Mouse (Mus musculus): Measurements from ENCODE around the gene Tmem60. TPM values are rescaled to one million over a fixed set of nuclear protein-coding genes. Genes with fewer than 3 reads are reported as not detected.

Tmem60 gene
- polyA plus RNA-seq, 1 experiment: 14.6 TPM

- Histone ChIP-seq H3K4me1 (ENCODE audit: control insufficient read depth, insufficient read depth, low read length) (peaks cover 2% of the 10 kb centered on the region; the same call in 1 of the 2 replicates), H3K4me3 (replicated peaks; ENCODE audit: control insufficient read depth, low read depth, low read length) (peak overlapping the region; percentile 98), H3K27ac (ENCODE audit: control insufficient read depth, insufficient read depth, low read depth, low read length, poor library complexity) (peak overlapping the region; percentile 97)
- TF ChIP-seq POLR2A (IDR thresholded peaks at IDR 0.05; ENCODE audit: borderline replicate concordance, control insufficient read depth, low read depth, low read length) (peak; percentile 18; the same call in 1 of the 2 replicates), CTCF (IDR thresholded peaks at IDR 0.05; ENCODE audit: control insufficient read depth, insufficient read depth, low read length) (no peak)
- WGBS: 4% methylated on average over 64 of the region's 64 CpGs
Measured at GRCm38 (mm10) chr5:20880797-20881775, 905 bp upstream of the Tmem60 start.

GRCm38 (mm10) chr5:20884036-20884620, 2.1 kb downstream of the Tmem60 start:
- Histone ChIP-seq H3K4me3 (replicated peaks; ENCODE audit: control insufficient read depth, low read depth, low read length) (peak overlapping the region; percentile 3), H3K27ac (ENCODE audit: control insufficient read depth, insufficient read depth, low read depth, low read length, poor library complexity) (no peak overlapping the region), H3K4me1 (ENCODE audit: control insufficient read depth, insufficient read depth, low read length) (peaks cover 2% of the 10 kb centered on the region; the same call in 1 of the 2 replicates)
- no peak for TF ChIP-seq POLR2A (IDR thresholded peaks at IDR 0.05; ENCODE audit: borderline replicate concordance, control insufficient read depth, low read depth, low read length)
- TF ChIP-seq CTCF (IDR thresholded peaks at IDR 0.05; ENCODE audit: control insufficient read depth, insufficient read depth, low read length): no peak
- WGBS: 64% methylated on average over 4 of the region's 4 CpGs

GRCm38 (mm10) chr5:20897446-20898167, 15.6 kb downstream of the Tmem60 start:
- TF ChIP-seq POLR2A (IDR thresholded peaks at IDR 0.05; ENCODE audit: borderline replicate concordance, control insufficient read depth, low read depth, low read length) (no peak), CTCF (IDR thresholded peaks at IDR 0.05; ENCODE audit: control insufficient read depth, insufficient read depth, low read length) (no peak)
- no peak overlapping the region for H3K4me3 ChIP-seq (replicated peaks; ENCODE audit: control insufficient read depth, low read depth, low read length)
- WGBS: 39% methylated on average over 2 of the region's 2 CpGs
- no peaks in the 10 kb centered on the region for H3K4me1 ChIP-seq (ENCODE audit: control insufficient read depth, insufficient read depth, low read length)
- no peak overlapping the region for H3K27ac ChIP-seq (ENCODE audit: control insufficient read depth, insufficient read depth, low read depth, low read length, poor library complexity)

GRCm38 (mm10) chr5:20904647-20905046, 22.7 kb downstream of the Tmem60 start:
- TF ChIP-seq POLR2A (IDR thresholded peaks at IDR 0.05; ENCODE audit: borderline replicate concordance, control insufficient read depth, low read depth, low read length) (no peak), CTCF (IDR thresholded peaks at IDR 0.05; ENCODE audit: control insufficient read depth, insufficient read depth, low read length) (no peak)
- H3K4me1 ChIP-seq (ENCODE audit: control insufficient read depth, insufficient read depth, low read length): no peaks in the 10 kb centered on the region
- H3K27ac ChIP-seq (ENCODE audit: control insufficient read depth, insufficient read depth, low read depth, low read length, poor library complexity): no peak overlapping the region
- no peak overlapping the region for H3K4me3 ChIP-seq (replicated peaks; ENCODE audit: control insufficient read depth, low read depth, low read length)
- 73% methylated on average over 2 of the region's 2 CpGs for WGBS

DNA sequence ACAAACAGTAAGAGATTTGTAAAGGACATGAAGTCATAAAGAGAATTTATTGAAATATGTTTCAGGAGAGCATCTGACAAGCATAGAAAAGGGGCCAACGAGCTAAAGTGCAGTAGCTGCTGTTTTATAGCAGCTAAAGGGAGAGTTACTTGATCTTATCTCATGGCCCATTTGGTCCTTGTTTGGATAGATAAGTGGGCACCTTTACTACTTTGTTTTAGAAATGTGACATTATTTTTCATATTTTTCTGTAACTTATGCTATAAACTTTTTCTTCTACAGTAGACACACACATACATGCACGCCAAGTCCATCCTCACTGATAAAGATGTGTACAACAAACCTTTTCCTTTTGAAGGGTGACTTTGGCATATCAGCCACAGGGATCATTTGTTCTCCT, 23.4 kb downstream of the Tmem60 start:
- Histone ChIP-seq H3K4me1 (ENCODE audit: control insufficient read depth, insufficient read depth, low read length) (no peaks in the 10 kb centered on the region), H3K27ac (ENCODE audit: control insufficient read depth, insufficient read depth, low read depth, low read length, poor library complexity) (no peak overlapping the region), H3K4me3 (replicated peaks; ENCODE audit: control insufficient read depth, low read depth, low read length) (no peak overlapping the region)
- TF ChIP-seq POLR2A (IDR thresholded peaks at IDR 0.05; ENCODE audit: borderline replicate concordance, control insufficient read depth, low read depth, low read length) (no peak), CTCF (IDR thresholded peaks at IDR 0.05; ENCODE audit: control insufficient read depth, insufficient read depth, low read length) (no peak)
- 64% methylated on average over 2 of the region's 2 CpGs for WGBS

GRCm38 (mm10) chr5:20906191-20906590, 24.2 kb downstream of the Tmem60 start:
- Histone ChIP-seq H3K4me1 (ENCODE audit: control insufficient read depth, insufficient read depth, low read length) (no peaks in the 10 kb centered on the region), H3K27ac (ENCODE audit: control insufficient read depth, insufficient read depth, low read depth, low read length, poor library complexity) (no peak overlapping the region), H3K4me3 (replicated peaks; ENCODE audit: control insufficient read depth, low read depth, low read length) (no peak overlapping the region)
- WGBS: 81% methylated on average over 7 of the region's 7 CpGs
- TF ChIP-seq CTCF (IDR thresholded peaks at IDR 0.05; ENCODE audit: control insufficient read depth, insufficient read depth, low read length) (no peak), POLR2A (IDR thresholded peaks at IDR 0.05; ENCODE audit: borderline replicate concordance, control insufficient read depth, low read depth, low read length) (no peak)

DNA sequence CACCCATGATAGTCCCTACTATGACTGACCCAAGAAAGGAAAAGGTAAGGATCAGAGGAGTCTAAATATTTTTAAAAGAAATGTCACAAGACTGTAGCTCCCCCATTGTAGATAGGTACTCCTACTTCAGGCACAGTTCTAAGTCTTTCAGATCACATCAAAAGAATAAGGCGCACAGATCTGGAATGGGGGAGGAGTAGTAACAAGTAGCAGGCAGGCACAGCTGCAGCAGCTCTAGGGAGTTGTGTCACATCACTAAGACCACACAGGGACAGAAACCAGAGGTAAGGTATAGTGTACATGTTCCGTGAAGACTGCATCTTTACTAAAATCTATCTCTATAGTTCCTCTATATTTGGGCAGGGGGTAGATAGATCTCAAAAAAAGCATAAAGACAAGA, 29.8 kb downstream of the Tmem60 start:
- no peaks in the 10 kb centered on the region; the same call in 1 of the 2 replicates for H3K4me1 ChIP-seq (ENCODE audit: control insufficient read depth, insufficient read depth, low read length)
- no peak overlapping the region for H3K27ac ChIP-seq (ENCODE audit: control insufficient read depth, insufficient read depth, low read depth, low read length, poor library complexity)
- WGBS: 82% methylated on average over 2 of the region's 2 CpGs
- TF ChIP-seq CTCF (IDR thresholded peaks at IDR 0.05; ENCODE audit: control insufficient read depth, insufficient read depth, low read length): no peak
- TF ChIP-seq POLR2A (IDR thresholded peaks at IDR 0.05; ENCODE audit: borderline replicate concordance, control insufficient read depth, low read depth, low read length): no peak
- no peak overlapping the region for H3K4me3 ChIP-seq (replicated peaks; ENCODE audit: control insufficient read depth, low read depth, low read length)

Measured in bone marrow, adult 2 months (tissue).